Mouse (Mus musculus): Measurements from ENCODE around the gene Gm17651.

The Gm17651 gene

GRCm38 (mm10) chr3:97657655-97658411 lies 16.7 kb downstream of the Gm17651 start, which contains the start of gene Prkab2:
Gene Prkab2 (plus strand): TSS chr3:97658193.
- TF ChIP-seq GATA4 (IDR thresholded peaks at IDR 0.05; ENCODE audit: insufficient replicate concordance, low read length), result peak; percentile 42; the same call in 1 of the 2 replicates

- TF ChIP-seq GATA4 (IDR thresholded peaks at IDR 0.05; ENCODE audit: insufficient replicate concordance, low read length), result no peak
These were observed 19.6 kb downstream of the Gm17651 start for GRCm38 (mm10) chr3:97654901-97655300.

- no peak for TF ChIP-seq GATA4 (IDR thresholded peaks at IDR 0.05; ENCODE audit: insufficient replicate concordance, low read length)
These were observed 20.7 kb downstream of the Gm17651 start for GRCm38 (mm10) chr3:97653781-97654180.

GRCm38 (mm10) chr3:97651604-97652003 lies 22.9 kb downstream of the Gm17651 start:
- no peak for TF ChIP-seq GATA4 (IDR thresholded peaks at IDR 0.05; ENCODE audit: insufficient replicate concordance, low read length)

GRCm38 (mm10) chr3:97649469-97649868 lies 25.0 kb downstream of the Gm17651 start:
- no peak for TF ChIP-seq GATA4 (IDR thresholded peaks at IDR 0.05; ENCODE audit: insufficient replicate concordance, low read length)

GRCm38 (mm10) chr3:97649022-97649421 lies 25.5 kb downstream of the Gm17651 start:
- TF ChIP-seq GATA4 (IDR thresholded peaks at IDR 0.05; ENCODE audit: insufficient replicate concordance, low read length), result no peak

GRCm38 (mm10) chr3:97648518-97648917 lies 26.0 kb downstream of the Gm17651 start:
- TF ChIP-seq GATA4 (IDR thresholded peaks at IDR 0.05; ENCODE audit: insufficient replicate concordance, low read length), result no peak

- TF ChIP-seq GATA4 (IDR thresholded peaks at IDR 0.05; ENCODE audit: insufficient replicate concordance, low read length), result no peak
These were observed 32.5 kb downstream of the Gm17651 start for GRCm38 (mm10) chr3:97642001-97642400.

- TF ChIP-seq GATA4 (IDR thresholded peaks at IDR 0.05; ENCODE audit: insufficient replicate concordance, low read length), result no peak
These were observed 33.1 kb downstream of the Gm17651 start for GRCm38 (mm10) chr3:97641396-97641795.

GRCm38 (mm10) chr3:97634288-97634761 lies 40.2 kb downstream of the Gm17651 start:
- no peak for TF ChIP-seq GATA4 (IDR thresholded peaks at IDR 0.05; ENCODE audit: insufficient replicate concordance, low read length)

GRCm38 (mm10) chr3:97633456-97633855 lies 41.0 kb downstream of the Gm17651 start:
- TF ChIP-seq GATA4 (IDR thresholded peaks at IDR 0.05; ENCODE audit: insufficient replicate concordance, low read length), result no peak

GRCm38 (mm10) chr3:97631258-97631860 lies 43.1 kb downstream of the Gm17651 start:
- no peak for TF ChIP-seq GATA4 (IDR thresholded peaks at IDR 0.05; ENCODE audit: insufficient replicate concordance, low read length)

GRCm38 (mm10) chr3:97630746-97631145 lies 43.7 kb downstream of the Gm17651 start:
- TF ChIP-seq GATA4 (IDR thresholded peaks at IDR 0.05; ENCODE audit: insufficient replicate concordance, low read length), result no peak

- TF ChIP-seq GATA4 (IDR thresholded peaks at IDR 0.05; ENCODE audit: insufficient replicate concordance, low read length), result no peak
These were observed 44.6 kb downstream of the Gm17651 start for GRCm38 (mm10) chr3:97629941-97630340.

- TF ChIP-seq GATA4 (IDR thresholded peaks at IDR 0.05; ENCODE audit: insufficient replicate concordance, low read length), result no peak; the same call in 1 of the 2 replicates
These were observed 46.0 kb downstream of the Gm17651 start, which contains the start of gene Fmo5 for GRCm38 (mm10) chr3:97628391-97629001. Gene Fmo5 (plus strand): TSS chr3:97628804.

GRCm38 (mm10) chr3:97627893-97628292 lies 46.6 kb downstream of the Gm17651 start:
- TF ChIP-seq GATA4 (IDR thresholded peaks at IDR 0.05; ENCODE audit: insufficient replicate concordance, low read length), result no peak

All from liver, adult (tissue).